Comparison of ENCODE assay signal across 12 mouse cellular contexts in the genomic region with DNA sequence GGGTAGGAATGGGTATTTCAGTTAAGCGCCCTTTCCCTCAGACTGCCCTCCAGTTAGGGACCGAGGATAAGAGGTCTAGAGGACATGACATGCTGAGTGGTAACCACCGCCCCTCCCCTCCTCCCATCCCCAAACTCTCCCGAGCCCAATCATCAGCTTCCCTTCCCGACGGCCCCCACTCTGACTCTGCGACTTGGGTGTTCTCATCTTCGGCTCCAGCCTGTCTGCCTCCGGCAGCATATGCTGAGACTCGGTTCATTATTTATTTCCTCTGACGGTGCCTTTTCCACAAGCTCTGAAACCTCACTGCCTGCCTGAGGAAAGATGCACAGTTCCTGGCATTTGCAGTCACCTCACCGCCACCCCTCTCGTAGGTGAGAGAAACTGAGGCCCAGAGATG. TPM values are rescaled to one million over a fixed set of nuclear protein-coding genes. Genes with fewer than 3 reads are reported as not detected.
DNase-seq lines count a peak whose midpoint lies in the region; ATAC-seq lines count a peak whose summit lies in the region.
"Had no signal": no experiment of that assay in that cellular context is flagged by ENCODE, and none has a peak within 500 bp of the region (broad histone marks: within the 10 kb centered on the region; RNA-seq: fewer than 3 reads in every experiment).

No protein-coding gene starts in this region.

- no peak overlapping the region for H3K4me2 ChIP-seq in heart, embryonic 13.5 days
- H3K4me2 ChIP-seq in liver, embryonic 16.5 days (ENCODE audit: low read depth, low read length): no peak overlapping the region
- no peak overlapping the region for H3K4me2 ChIP-seq in liver, embryonic 12.5 days
- no peak overlapping the region for H3K4me2 ChIP-seq in embryonic facial prominence, embryonic 14.5 days (ENCODE audit: low read depth, low read length)
- no peak overlapping the region for H3K4me2 ChIP-seq in stomach, embryonic 14.5 days (replicated peaks; ENCODE audit: low read depth, low read length)
- H3K4me2 ChIP-seq in hindbrain, embryonic 11.5 days (replicated peaks; ENCODE audit: low read depth, low read length): no peak overlapping the region
- H3K4me2 ChIP-seq: neural tube, embryonic 15.5 days had no signal

- peak overlapping the region; percentile 52; the same call in 1 of the 2 replicates for H3K9ac ChIP-seq in heart, embryonic 13.5 days
- H3K9ac ChIP-seq in liver, embryonic 16.5 days (ENCODE audit: low read depth, low read length): no peak overlapping the region
- H3K9ac ChIP-seq in liver, embryonic 12.5 days: no peak overlapping the region
- H3K9ac ChIP-seq in embryonic facial prominence, embryonic 14.5 days (ENCODE audit: low read depth, low read length): no peak overlapping the region
- H3K9ac ChIP-seq in stomach, embryonic 14.5 days (replicated peaks; ENCODE audit: low read depth, low read length): no peak overlapping the region
- H3K9ac ChIP-seq in hindbrain, embryonic 11.5 days (ENCODE audit: low read depth, low read length): no peak overlapping the region
- H3K9ac ChIP-seq: neural tube, embryonic 15.5 days had no signal

- no peak overlapping the region for H3K4me3 ChIP-seq in heart, embryonic 13.5 days
- H3K4me3 ChIP-seq in liver, embryonic 16.5 days (ENCODE audit: low read depth, low read length): no peak overlapping the region
- no peak overlapping the region for H3K4me3 ChIP-seq in liver, embryonic 12.5 days
- no peak overlapping the region for H3K4me3 ChIP-seq in embryonic facial prominence, embryonic 14.5 days (ENCODE audit: low read depth, low read length)
- H3K4me3 ChIP-seq in stomach, embryonic 14.5 days (ENCODE audit: low read depth, low read length): no peak overlapping the region
- H3K4me3 ChIP-seq in hindbrain, embryonic 11.5 days (ENCODE audit: low read depth, low read length): no peak overlapping the region
- H3K4me3 ChIP-seq: neural tube, embryonic 15.5 days had no signal

- peaks cover 61% of the 10 kb centered on the region for H3K4me1 ChIP-seq in heart, embryonic 13.5 days
- no peaks in the 10 kb centered on the region; the same call in 1 of the 2 replicates for H3K4me1 ChIP-seq in liver, embryonic 16.5 days (ENCODE audit: control insufficient read depth, low read depth, low read length)
- H3K4me1 ChIP-seq in liver, embryonic 12.5 days: peaks cover 8% of the 10 kb centered on the region; the same call in 1 of the 2 replicates
- no peaks in the 10 kb centered on the region for H3K4me1 ChIP-seq in embryonic facial prominence, embryonic 14.5 days (ENCODE audit: control insufficient read depth, insufficient read depth, low read length)
- H3K4me1 ChIP-seq in stomach, embryonic 14.5 days (ENCODE audit: control insufficient read depth, insufficient read depth, low read length): no peaks in the 10 kb centered on the region
- H3K4me1 ChIP-seq in hindbrain, embryonic 11.5 days (replicated peaks; ENCODE audit: control insufficient read depth, insufficient read depth, low read length): 0 out of 2 replicates have a peak, but pooled peaks cover 5% of the 10 kb centered on the region

- H3K36me3 ChIP-seq in heart, embryonic 13.5 days: peaks cover 80% of the 10 kb centered on the region
- H3K36me3 ChIP-seq in liver, embryonic 16.5 days (ENCODE audit: control insufficient read depth, insufficient read depth): no peaks in the 10 kb centered on the region; the same call in 1 of the 2 replicates
- H3K36me3 ChIP-seq in liver, embryonic 12.5 days: peaks cover 66% of the 10 kb centered on the region
- peaks cover 76% of the 10 kb centered on the region for H3K36me3 ChIP-seq in embryonic facial prominence, embryonic 14.5 days (ENCODE audit: control insufficient read depth, insufficient read depth, low read length)
- H3K36me3 ChIP-seq in stomach, embryonic 14.5 days (ENCODE audit: control insufficient read depth, insufficient read depth, low read length): peaks cover 52% of the 10 kb centered on the region
- H3K36me3 ChIP-seq in hindbrain, embryonic 11.5 days (ENCODE audit: control insufficient read depth, insufficient read depth, low read length): peaks cover 6% of the 10 kb centered on the region; the same call in 1 of the 2 replicates

- WGBS in heart, embryonic 13.5 days: 34% methylated on average over 13 of the region's 13 CpGs
- 68% methylated on average over 13 of the region's 13 CpGs for WGBS in liver, embryonic 16.5 days (ENCODE audit: insufficient replicate concordance)
- WGBS in liver, embryonic 12.5 days (ENCODE audit: insufficient replicate concordance): 72% methylated on average over 12 of the region's 13 CpGs
- WGBS in embryonic facial prominence, embryonic 14.5 days: 65% methylated on average over 13 of the region's 13 CpGs
- WGBS in stomach, embryonic 14.5 days: 39% methylated on average over 13 of the region's 13 CpGs
- 83% methylated on average over 13 of the region's 13 CpGs for WGBS in hindbrain, embryonic 11.5 days

- intact Hi-C loops in heart, postnatal 36 days (cut with DNase I): loop anchor here (5.0 kb wide), 1 partner anchor 330 kb away; no protein-coding TSS in a partner anchor

- no peak for DNase-seq in heart, postnatal 36 days
- peak; percentile 44 for DNase-seq in embryonic facial prominence, embryonic 14.5 days (ENCODE audit: low spot score)
- no peak for DNase-seq in spleen, postnatal 36 days (ENCODE audit: low spot score in 2 of 2)
- DNase-seq in hindbrain, embryonic 11.5 days (ENCODE audit: low spot score): no peak
- DNase-seq: right cerebral cortex, postnatal 25 days; thymus, adult 2 months had no signal

- H3K9me3 ChIP-seq in heart, embryonic 13.5 days: no peaks in the 10 kb centered on the region
- H3K9me3 ChIP-seq in liver, embryonic 16.5 days (replicated peaks; ENCODE audit: control insufficient read depth, low read length): no peaks in the 10 kb centered on the region
- H3K9me3 ChIP-seq in liver, embryonic 12.5 days (replicated peaks): no peaks in the 10 kb centered on the region
- H3K9me3 ChIP-seq in embryonic facial prominence, embryonic 14.5 days (ENCODE audit: control insufficient read depth, low read length): no peaks in the 10 kb centered on the region
- H3K9me3 ChIP-seq in stomach, embryonic 14.5 days (ENCODE audit: control insufficient read depth, low read depth, low read length): no peaks in the 10 kb centered on the region
- H3K9me3 ChIP-seq in hindbrain, embryonic 11.5 days (ENCODE audit: control insufficient read depth, low read length): no peaks in the 10 kb centered on the region
- H3K9me3 ChIP-seq: neural tube, embryonic 15.5 days had no signal

- ATAC-seq in heart, embryonic 13.5 days (ENCODE audit: extremely low read depth, insufficient number of reproducible peaks, low FRiP score, low TSS enrichment): no peak
- peak; percentile 5; the same call in 1 of the 2 replicates for ATAC-seq in liver, embryonic 16.5 days (ENCODE audit: low read depth)
- no peak for ATAC-seq in liver, embryonic 12.5 days
- no peak for ATAC-seq in embryonic facial prominence, embryonic 14.5 days (ENCODE audit: low read depth)
- no peak for ATAC-seq in stomach, embryonic 14.5 days (ENCODE audit: insufficient number of reproducible peaks, insufficient read depth, low FRiP score, low read depth)
- ATAC-seq in hindbrain, embryonic 11.5 days (ENCODE audit: low FRiP score): no peak

- peak overlapping the region; percentile 78 for H3K27ac ChIP-seq in heart, embryonic 13.5 days (replicated peaks)
- no peak overlapping the region for H3K27ac ChIP-seq in liver, embryonic 16.5 days (ENCODE audit: low read length)
- no peak overlapping the region for H3K27ac ChIP-seq in liver, embryonic 12.5 days
- H3K27ac ChIP-seq in embryonic facial prominence, embryonic 14.5 days (replicated peaks; ENCODE audit: low read depth, low read length): peak overlapping the region; percentile 74
- peak overlapping the region; percentile 61; the same call in 1 of the 2 replicates for H3K27ac ChIP-seq in stomach, embryonic 14.5 days (ENCODE audit: low read length)
- H3K27ac ChIP-seq in hindbrain, embryonic 11.5 days (ENCODE audit: low read depth, low read length): no peak overlapping the region
- H3K27ac ChIP-seq: neural tube, embryonic 15.5 days had no signal

- no peaks in the 10 kb centered on the region for H3K27me3 ChIP-seq in heart, embryonic 13.5 days (replicated peaks)
- no peaks in the 10 kb centered on the region for H3K27me3 ChIP-seq in liver, embryonic 16.5 days (ENCODE audit: control insufficient read depth, insufficient read depth, low read depth, low read length)
- H3K27me3 ChIP-seq in liver, embryonic 12.5 days (replicated peaks): no peaks in the 10 kb centered on the region
- no peaks in the 10 kb centered on the region for H3K27me3 ChIP-seq in embryonic facial prominence, embryonic 14.5 days (replicated peaks; ENCODE audit: control insufficient read depth, insufficient read depth, low read length)
- H3K27me3 ChIP-seq in stomach, embryonic 14.5 days (ENCODE audit: control insufficient read depth, insufficient read depth, low read length): no peaks in the 10 kb centered on the region
- H3K27me3 ChIP-seq in hindbrain, embryonic 11.5 days (ENCODE audit: control insufficient read depth, insufficient read depth, low read length): no peaks in the 10 kb centered on the region
- H3K27me3 ChIP-seq: CH12.LX; neural tube, embryonic 15.5 days had no signal

RNA-seq across cellular contexts. Expression of gene Atp6v0e, which starts 15.7 kb away (rescaled TPM):
- 187 and 228 TPM in 2 replicates for polyA plus RNA-seq in heart, embryonic 13.5 days (2015; fragmentation: Nextera tagmentation; extraction: Ambion mirVana)
- total RNA-seq in heart, postnatal 36 days (2021): 10 to 100 TPM; 58.6 to 68.7 TPM
- 136 and 143 TPM in 2 replicates for polyA plus RNA-seq in liver, embryonic 16.5 days (2015; fragmentation: Nextera tagmentation; extraction: Ambion mirVana)
- 177 and 179 TPM in 2 replicates for polyA plus RNA-seq in liver, embryonic 12.5 days (2016; fragmentation: Nextera tagmentation; extraction: Ambion mirVana)
- 229 and 261 TPM in 2 replicates for polyA plus RNA-seq in embryonic facial prominence, embryonic 14.5 days (2014; fragmentation: Nextera tagmentation; extraction: Ambion mirVana)
- 179 and 183 TPM in 2 replicates for polyA plus RNA-seq in stomach, embryonic 14.5 days (2014; fragmentation: Nextera tagmentation; extraction: Ambion mirVana)
- polyA plus RNA-seq in hindbrain, embryonic 11.5 days (2014; fragmentation: Nextera tagmentation; extraction: Ambion mirVana): 123 and 126 TPM in 2 replicates

Comparison
In these comparisons a context has a peak if more than half of its experiments do, and no peak if none do; other contexts are left out.
1. H3K27ac ChIP-seq: peak in heart, embryonic 13.5 days (single experiment), embryonic facial prominence, embryonic 14.5 days (single experiment) and stomach, embryonic 14.5 days (single experiment); none in liver, embryonic 16.5 days (single experiment), liver, embryonic 12.5 days (single experiment) and hindbrain, embryonic 11.5 days (single experiment).